Mouse (Mus musculus): ENCODE results near the gene Plac9a. TPM values are rescaled to one million over a fixed set of nuclear protein-coding genes. Genes with fewer than 3 reads are reported as not detected.

Gene Plac9a
- polyA plus RNA-seq, 1 experiment from 2014 or later = not detected

DNA sequence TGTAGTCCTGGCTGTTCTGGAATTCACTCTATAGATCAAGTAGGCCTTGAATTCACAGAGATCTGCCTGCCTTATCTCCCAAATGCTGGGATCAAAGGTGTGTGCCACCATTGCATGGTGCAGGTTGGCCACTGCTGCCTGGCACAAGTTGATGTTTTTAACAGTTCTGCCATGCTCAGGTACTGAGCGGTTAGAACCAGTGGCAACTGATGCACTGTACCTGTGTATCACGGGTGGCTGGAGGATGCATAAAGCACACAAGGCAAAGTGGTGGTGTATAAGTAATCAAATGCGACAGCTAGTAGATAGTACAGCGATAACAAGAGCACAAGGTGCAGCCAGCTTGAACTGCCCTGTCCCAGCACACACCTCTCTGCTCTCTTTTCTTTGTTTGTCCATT, 58.5 kb downstream of the Plac9a start:
- 95% methylated on average over 4 of the region's 4 CpGs for WGBS
- H3K27me3 ChIP-seq = peaks cover 58% of the 10 kb centered on the region

GRCm38 (mm10) chr14:25842688-25843003, 60.3 kb downstream of the Plac9a start:
- Histone ChIP-seq H3K4me1 (replicated peaks) (peaks cover 17% of the 10 kb centered on the region), H3K27ac (replicated peaks) (no peak overlapping the region), H3K27me3 (peaks cover 58% of the 10 kb centered on the region), H3K9ac (peak overlapping the region; percentile 63), H3K36me3 (no peaks in the 10 kb centered on the region), H3K9me3 (no peaks in the 10 kb centered on the region), H3K4me3 (peak overlapping the region; percentile 52), H3K4me2 (peak overlapping the region; percentile 86)
- 1% methylated on average over 12 of the region's 12 CpGs for WGBS
- ATAC-seq (ENCODE audit: low read depth) = no peak

More for the DNA sequence above, 58.5 kb downstream of the Plac9a start:
- H3K4me1 ChIP-seq (replicated peaks) = peaks cover 22% of the 10 kb centered on the region
- no peak for ATAC-seq (ENCODE audit: low read depth)
- no peak overlapping the region for H3K27ac ChIP-seq (replicated peaks)
- no peak overlapping the region for H3K9ac ChIP-seq
- no peaks in the 10 kb centered on the region for H3K9me3 ChIP-seq
- H3K36me3 ChIP-seq = no peaks in the 10 kb centered on the region
- H3K4me3 ChIP-seq = no peak overlapping the region
- H3K4me2 ChIP-seq = no peak overlapping the region

- no peaks in the 10 kb centered on the region for H3K36me3 ChIP-seq
- peak within 1 kb of the TSS; percentile 86 for H3K4me2 ChIP-seq
- H3K9me3 ChIP-seq = no peaks in the 10 kb centered on the region
- H3K27ac ChIP-seq (replicated peaks) = no peak within 1 kb of the TSS
- peak within 1 kb of the TSS; percentile 63 for H3K9ac ChIP-seq
- peak within 1 kb of the TSS; percentile 52 for H3K4me3 ChIP-seq
- peaks cover 14% of the 10 kb centered on the region for H3K4me1 ChIP-seq (replicated peaks)
- peak; percentile 63; the same call in 1 of the 2 replicates for ATAC-seq (ENCODE audit: low read depth)
- peaks cover 58% of the 10 kb centered on the region for H3K27me3 ChIP-seq
- WGBS = under 1% methylated on average over 54 of the region's 54 CpGs
Measured at GRCm38 (mm10) chr14:25841991-25842687, 60.8 kb downstream of the Plac9a start, which contains the start of gene Anxa11. Gene Anxa11 (plus strand): TSS chr14:25842156.

- 2% methylated on average over 4 of the region's 4 CpGs for WGBS
- H3K27me3 ChIP-seq = peaks cover 56% of the 10 kb centered on the region
- no peaks in the 10 kb centered on the region for H3K36me3 ChIP-seq
- H3K4me1 ChIP-seq (replicated peaks) = peaks cover 14% of the 10 kb centered on the region
- no peak overlapping the region for H3K9ac ChIP-seq
- ATAC-seq (ENCODE audit: low read depth) = peak; percentile 23; the same call in 1 of the 2 replicates
- H3K4me3 ChIP-seq = peak overlapping the region; percentile 52
- H3K9me3 ChIP-seq = no peaks in the 10 kb centered on the region
- no peak overlapping the region for H3K27ac ChIP-seq (replicated peaks)
- H3K4me2 ChIP-seq = peak overlapping the region; percentile 86
Measured at GRCm38 (mm10) chr14:25841579-25841978, 61.3 kb downstream of the Plac9a start.

GRCm38 (mm10) chr14:25840961-25841360, 61.9 kb downstream of the Plac9a start:
- no peak for ATAC-seq (ENCODE audit: low read depth)
- peaks cover 50% of the 10 kb centered on the region for H3K27me3 ChIP-seq
- no peak overlapping the region for H3K27ac ChIP-seq (replicated peaks)
- 7% methylated on average over 7 of the region's 7 CpGs for WGBS
- H3K9ac ChIP-seq = no peak overlapping the region
- H3K9me3 ChIP-seq = no peaks in the 10 kb centered on the region
- peaks cover 14% of the 10 kb centered on the region for H3K4me1 ChIP-seq (replicated peaks)
- no peak overlapping the region for H3K4me3 ChIP-seq
- no peaks in the 10 kb centered on the region for H3K36me3 ChIP-seq
- no peak overlapping the region for H3K4me2 ChIP-seq

DNA sequence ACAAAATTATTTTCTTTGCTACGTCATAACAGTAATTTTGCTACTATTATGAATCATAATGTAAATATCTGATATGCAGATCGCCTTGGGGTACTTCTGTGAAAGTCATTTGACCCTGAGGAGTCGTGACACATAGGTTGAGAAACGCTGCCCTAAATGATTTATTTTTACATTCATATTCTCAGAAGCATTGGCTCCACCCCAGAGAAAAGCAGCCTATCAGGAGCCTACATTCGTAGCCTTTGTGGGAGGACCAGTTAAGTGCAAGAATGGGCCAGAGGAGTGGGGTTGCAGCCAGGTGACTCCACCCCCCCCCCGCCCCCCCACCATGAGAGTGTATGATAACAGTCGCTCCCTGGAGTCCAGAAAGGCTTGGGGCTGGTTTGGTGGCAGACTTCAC, 63.1 kb downstream of the Plac9a start:
- no peak overlapping the region for H3K27ac ChIP-seq (replicated peaks)
- no peak overlapping the region for H3K4me3 ChIP-seq
- H3K36me3 ChIP-seq = no peaks in the 10 kb centered on the region
- peaks cover 45% of the 10 kb centered on the region for H3K27me3 ChIP-seq
- H3K9me3 ChIP-seq = no peaks in the 10 kb centered on the region
- no peak overlapping the region for H3K4me2 ChIP-seq
- 74% methylated on average over 7 of the region's 7 CpGs for WGBS
- no peak for ATAC-seq (ENCODE audit: low read depth)
- H3K9ac ChIP-seq = no peak overlapping the region
- H3K4me1 ChIP-seq (replicated peaks) = peaks cover 14% of the 10 kb centered on the region

- ATAC-seq (ENCODE audit: low read depth) = no peak
- Histone ChIP-seq H3K9ac (no peak overlapping the region), H3K27me3 (peaks cover 31% of the 10 kb centered on the region), H3K9me3 (no peaks in the 10 kb centered on the region), H3K36me3 (no peaks in the 10 kb centered on the region), H3K4me1 (replicated peaks) (peaks cover 14% of the 10 kb centered on the region), H3K4me2 (no peak overlapping the region), H3K4me3 (no peak overlapping the region), H3K27ac (replicated peaks) (no peak overlapping the region)
- WGBS = 51% methylated on average over 8 of the region's 8 CpGs
Measured at GRCm38 (mm10) chr14:25838411-25838810, 64.5 kb downstream of the Plac9a start.

Other genes starting within 250 kb of the Plac9a start
- 27.6 and 31.0 TPM in 2 replicates for gene Ppif, start 208.9 kb downstream of the Plac9a start, polyA plus RNA-seq (2015; fragmentation: Nextera tagmentation; extraction: Ambion mirVana)
- gene Zcchc24, start 134.1 kb downstream of the Plac9a start, polyA plus RNA-seq (2015; fragmentation: Nextera tagmentation; extraction: Ambion mirVana) = 14.2 and 16.7 TPM in 2 replicates
- 3.1 and 3.7 TPM in 2 replicates for gene Anxa11, start 60.9 kb downstream of the Plac9a start, polyA plus RNA-seq (2015; fragmentation: Nextera tagmentation; extraction: Ambion mirVana)
- 2.4 and 3.9 TPM in 2 replicates for gene Tmem254a, start 24.6 kb upstream of the Plac9a start, polyA plus RNA-seq (2015; fragmentation: Nextera tagmentation; extraction: Ambion mirVana)
- gene Cphx1, start 35.2 kb upstream of the Plac9a start, polyA plus RNA-seq (2015; fragmentation: Nextera tagmentation; extraction: Ambion mirVana) = not detected in 2 replicates
- 3.0 and 3.1 TPM in 2 replicates for gene Duxbl1, start 75.5 kb upstream of the Plac9a start, polyA plus RNA-seq (2015; fragmentation: Nextera tagmentation; extraction: Ambion mirVana)
- gene Gm9780, start 139.6 kb upstream of the Plac9a start, polyA plus RNA-seq (2015; fragmentation: Nextera tagmentation; extraction: Ambion mirVana) = 4.2 and 6.8 TPM in 2 replicates
- 20.2 and 23.7 TPM in 2 replicates for gene Tmem254c, start 164.3 kb upstream of the Plac9a start, polyA plus RNA-seq (2015; fragmentation: Nextera tagmentation; extraction: Ambion mirVana)
- gene Cphx2, start 178.4 kb upstream of the Plac9a start, polyA plus RNA-seq (2015; fragmentation: Nextera tagmentation; extraction: Ambion mirVana) = not detected in 2 replicates
- gene Cphx3, start 179.2 kb upstream of the Plac9a start, polyA plus RNA-seq (2015; fragmentation: Nextera tagmentation; extraction: Ambion mirVana) = not detected in 2 replicates
- gene Duxbl2, start 215.2 kb upstream of the Plac9a start, polyA plus RNA-seq (2015; fragmentation: Nextera tagmentation; extraction: Ambion mirVana) = 0.59 TPM in 1 of 2 replicates, not detected in the other